Mouse (Mus musculus): ENCODE results near the gene Maob.

Maob gene

DNA sequence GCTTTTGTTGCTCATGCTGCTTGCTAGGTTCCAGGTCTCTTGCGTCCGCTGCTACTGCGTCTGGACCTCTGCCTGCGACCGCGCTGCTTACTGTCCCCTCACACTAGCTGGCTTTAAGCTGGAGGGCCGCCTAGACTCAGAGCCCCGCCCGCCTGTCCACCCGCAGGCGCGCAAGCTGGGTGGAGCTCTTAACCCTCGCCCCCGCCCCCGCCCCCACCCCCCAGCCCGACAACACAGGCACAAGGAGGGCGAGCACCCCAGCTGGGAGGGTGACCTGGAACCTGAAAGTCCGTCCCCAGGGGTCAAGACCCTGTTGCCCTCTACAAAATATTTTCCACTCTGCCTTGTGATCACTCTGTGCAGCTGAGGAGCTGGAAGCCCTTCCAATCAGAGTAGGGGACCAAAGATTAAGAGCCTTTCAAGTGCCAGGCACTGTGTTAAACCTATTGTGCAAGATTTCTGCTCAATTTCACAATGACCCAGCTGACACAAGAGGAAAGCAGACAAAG, at the start of gene Maob:
Maob (minus strand) TSS at position 106 of the 509 bp plus-strand sequence.
- no peak for DNase-seq (ENCODE audit: low read depth, low spot score)

GRCm38 (mm10) chrX:16860244-16860643, 43.1 kb upstream of the Maob start:
- DNase-seq (ENCODE audit: low read depth, low spot score) = no peak

DNA sequence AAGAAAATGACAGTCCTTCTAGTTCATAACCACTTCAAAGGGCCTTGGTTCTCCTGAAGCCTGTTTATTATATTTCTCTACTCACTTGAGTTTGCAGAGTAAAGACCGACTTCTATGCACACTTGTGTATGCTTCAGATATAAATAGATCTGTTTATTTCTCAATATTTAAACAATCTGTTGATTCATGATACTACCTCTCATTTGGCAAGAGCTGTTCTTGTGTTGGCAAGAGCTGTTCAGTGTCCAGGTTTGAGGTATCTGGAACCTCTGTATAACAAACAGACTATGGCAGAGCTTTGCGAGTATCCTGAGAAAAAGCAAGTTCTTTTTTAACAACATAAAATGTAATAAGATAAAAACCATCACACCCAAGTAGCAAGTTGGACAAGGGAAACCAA, 28.9 kb upstream of the Maob start:
- no peak for DNase-seq (ENCODE audit: low read depth, low spot score)

DNA sequence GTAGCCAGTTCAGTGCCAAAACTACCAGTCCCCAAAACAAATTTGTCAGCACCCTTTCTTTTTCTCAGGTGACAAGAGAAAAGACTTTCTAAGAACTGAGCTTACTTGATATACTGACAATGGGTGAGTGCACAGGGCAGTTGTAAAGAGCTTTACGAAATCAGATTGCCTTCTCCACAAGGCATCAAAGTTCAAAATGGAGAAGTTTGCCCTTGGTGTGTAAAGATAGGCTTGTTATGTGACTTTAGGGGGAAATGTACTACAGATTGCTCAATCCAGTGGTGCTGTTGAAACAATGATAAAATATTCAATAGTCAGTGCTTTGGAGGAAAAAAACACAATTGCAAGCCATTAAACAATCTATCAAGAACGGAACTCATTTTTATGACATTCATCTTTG, 24.3 kb upstream of the Maob start:
- no peak for DNase-seq (ENCODE audit: low read depth, low spot score)

- DNase-seq (ENCODE audit: low read depth, low spot score) = no peak
These were observed 20.1 kb upstream of the Maob start for GRCm38 (mm10) chrX:16837293-16837692.

DNA sequence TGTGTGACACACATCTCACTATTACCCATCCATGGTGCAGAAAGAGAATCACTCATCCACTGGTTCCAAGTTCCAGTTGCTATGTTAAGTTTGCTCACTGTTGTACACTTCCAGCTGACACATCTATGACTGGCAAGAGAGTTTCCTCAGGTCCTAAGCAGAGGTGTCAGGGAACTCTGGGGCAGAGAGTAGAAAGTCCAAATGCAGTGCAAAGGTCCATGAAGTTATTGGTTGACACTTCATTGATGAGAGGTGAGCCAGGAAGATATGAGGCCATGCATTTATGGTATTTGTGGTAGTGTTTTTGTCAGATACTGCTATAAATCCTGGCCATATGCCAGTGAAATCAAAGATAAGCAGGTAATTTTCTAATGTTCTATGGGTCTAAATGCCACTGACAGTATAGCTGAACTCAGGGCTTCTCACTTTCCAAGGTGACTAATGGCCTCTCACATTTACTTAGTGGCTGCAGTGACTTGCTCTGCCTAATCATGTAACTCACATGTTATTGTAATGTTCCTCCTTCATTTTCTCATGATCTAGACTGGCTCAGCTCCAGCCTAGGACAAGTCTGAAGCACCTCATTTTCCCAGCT, 19.4 kb upstream of the Maob start:
- DNase-seq (ENCODE audit: low read depth, low spot score) = no peak

GRCm38 (mm10) chrX:16826028-16826427, 8.9 kb upstream of the Maob start:
- DNase-seq (ENCODE audit: low read depth, low spot score) = no peak

DNA sequence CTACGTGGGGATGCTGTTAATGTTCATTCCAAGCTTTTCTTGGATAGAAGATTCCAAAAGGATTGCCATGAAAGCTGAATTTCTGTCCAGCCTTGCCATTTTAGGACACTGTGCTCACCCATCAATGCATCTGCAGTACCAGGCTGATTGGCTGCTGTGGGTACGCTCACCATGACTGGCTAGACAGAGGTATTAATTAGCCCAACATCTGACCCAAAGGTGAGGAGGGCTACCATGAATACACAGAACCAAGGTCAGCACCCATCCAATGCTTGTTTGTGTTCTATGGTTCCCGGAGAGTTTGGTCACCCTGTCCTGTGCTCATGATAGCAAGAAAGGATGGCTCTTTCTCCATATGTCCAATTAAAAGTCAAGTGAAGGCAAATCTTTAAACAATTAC, 1.2 kb downstream of the Maob start:
- DNase-seq (ENCODE audit: low read depth, low spot score) = no peak

GRCm38 (mm10) chrX:16812080-16812479, 5.1 kb downstream of the Maob start:
- DNase-seq (ENCODE audit: low read depth, low spot score) = no peak

- DNase-seq (ENCODE audit: low read depth, low spot score) = no peak
These were observed 49.7 kb downstream of the Maob start for GRCm38 (mm10) chrX:16767453-16767852.

GRCm38 (mm10) chrX:16766156-16766555, 51.0 kb downstream of the Maob start:
- DNase-seq (ENCODE audit: low read depth, low spot score) = no peak

- DNase-seq (ENCODE audit: low read depth, low spot score) = no peak
These were observed 55.7 kb downstream of the Maob start for GRCm38 (mm10) chrX:16761430-16761829.

DNA sequence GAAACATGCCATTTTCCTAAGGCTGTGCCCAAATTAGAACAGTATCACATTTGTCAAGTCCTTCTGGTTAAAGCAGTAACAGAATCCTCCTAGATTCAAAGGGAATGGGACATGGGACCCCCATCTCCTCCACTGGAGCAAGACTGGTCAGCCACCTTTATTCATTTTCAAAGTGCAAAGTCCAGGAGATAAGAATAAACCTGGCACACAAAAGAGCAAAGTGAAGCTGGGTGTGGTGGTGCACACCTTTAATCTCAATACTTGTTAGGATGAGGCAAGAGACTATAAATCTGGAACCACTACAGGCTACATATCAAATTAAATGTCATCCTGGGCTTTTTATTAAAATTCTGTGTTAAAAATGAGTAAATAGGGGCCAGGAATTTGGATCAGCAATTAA, 62.4 kb downstream of the Maob start:
- no peak for DNase-seq (ENCODE audit: low read depth, low spot score)

DNA sequence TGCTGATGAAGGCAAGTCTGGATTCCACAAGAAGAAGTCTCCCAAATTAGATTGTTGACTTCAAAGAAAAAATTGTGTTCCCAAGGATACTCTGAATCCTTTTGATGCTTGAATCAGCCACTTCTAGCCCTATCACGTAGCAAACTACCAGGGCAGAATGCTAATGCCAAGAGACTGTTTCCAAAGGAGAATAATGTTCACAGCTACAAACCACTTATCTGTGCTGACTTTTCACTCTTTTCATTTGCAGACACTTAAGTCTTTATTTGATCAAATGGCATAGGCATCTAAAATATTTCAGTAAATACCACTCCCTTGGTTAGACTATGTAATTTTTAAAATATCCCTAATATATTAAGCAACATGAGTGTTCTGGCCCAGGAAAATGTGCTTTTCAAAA, 68.2 kb downstream of the Maob start:
- DNase-seq (ENCODE audit: low read depth, low spot score) = no peak

GRCm38 (mm10) chrX:16714033-16714432, 103.1 kb downstream of the Maob start:
- no peak for DNase-seq (ENCODE audit: low read depth, low spot score)

DNA sequence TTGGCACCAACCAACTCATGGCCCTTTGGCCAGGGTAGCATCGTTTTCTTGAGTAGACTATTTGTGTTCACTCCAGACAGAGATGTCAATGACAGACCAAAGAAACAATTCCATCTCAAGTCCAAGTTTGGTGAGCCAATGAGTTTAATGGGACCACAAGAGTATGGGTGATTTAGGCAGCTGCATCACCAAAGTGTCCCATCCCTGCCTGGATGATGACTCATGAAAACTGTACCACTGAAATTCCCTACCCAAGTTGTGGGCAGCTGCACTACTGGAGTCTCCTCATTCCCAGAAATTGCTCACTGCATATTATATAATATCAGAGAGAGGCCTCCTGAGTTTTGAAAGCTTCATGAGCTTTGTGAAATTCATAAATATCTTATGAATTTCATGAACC, 111.1 kb downstream of the Maob start:
- no peak for DNase-seq (ENCODE audit: low read depth, low spot score)

All from CD4-positive helper T cell, adult 2 months (primary cell).